Mouse (Mus musculus) gastrocnemius, postnatal 25 days (tissue): ENCODE measurements around the gene Pole2. TPM values are rescaled to one million over a fixed set of nuclear protein-coding genes. Genes with fewer than 3 reads are reported as not detected.

Experiments used
- DNase-seq: peaks from one replicate; pipeline ENCODE4 v3.0.0; 2022
- total RNA-seq, 2 experiments: library from RNA; stranded (reverse); gene quantifications; 1 replicate in 1 of 2; 2 replicates in 1 of 2; pipeline ENCODE4 v1.2.3; 2021

Pole2 gene
- total RNA-seq, 2 experiments from 2014 or later = 0.38 to 0.72 TPM

- DNase-seq = no peak
These were observed 17.7 kb downstream of the Pole2 start for GRCm38 (mm10) chr12:69210056-69210979.

GRCm38 (mm10) chr12:69208520-69208919 is 19.5 kb downstream of the Pole2 start:
- DNase-seq = no peak

- no peak for DNase-seq
These were observed 20.1 kb downstream of the Pole2 start for GRCm38 (mm10) chr12:69207926-69208325.

GRCm38 (mm10) chr12:69207396-69207795 is 20.6 kb downstream of the Pole2 start:
- DNase-seq = no peak

- DNase-seq = no peak
These were observed 23.8 kb downstream of the Pole2 start, which contains the start of gene Gm49384 for GRCm38 (mm10) chr12:69204052-69204833. Gm49384 (minus strand) TSS chr12:69204267.

GRCm38 (mm10) chr12:69198985-69199384 is 29.0 kb downstream of the Pole2 start:
- no peak for DNase-seq

GRCm38 (mm10) chr12:69198164-69198535 is 29.8 kb downstream of the Pole2 start, which contains the start of gene Dnaaf2:
Dnaaf2 (minus strand) TSS chr12:69198429.
- no peak for DNase-seq

GRCm38 (mm10) chr12:69197378-69198163 is 30.4 kb downstream of the Pole2 start:
- peak; percentile 36 for DNase-seq

- peak; percentile 50 for DNase-seq
These were observed 31.3 kb downstream of the Pole2 start, which contains the start of gene Gm49383 for GRCm38 (mm10) chr12:69196444-69197377. Gm49383 (minus strand) TSS chr12:69197104.

- DNase-seq = no peak
These were observed 35.4 kb downstream of the Pole2 start for GRCm38 (mm10) chr12:69192637-69193036.

GRCm38 (mm10) chr12:69191396-69191795 is 36.6 kb downstream of the Pole2 start:
- DNase-seq = no peak

GRCm38 (mm10) chr12:69190522-69190921 is 37.5 kb downstream of the Pole2 start:
- no peak for DNase-seq

GRCm38 (mm10) chr12:69190074-69190473 is 37.9 kb downstream of the Pole2 start:
- DNase-seq = no peak

- DNase-seq = no peak
These were observed 41.1 kb downstream of the Pole2 start for GRCm38 (mm10) chr12:69186811-69187471.

- no peak for DNase-seq
These were observed 42.6 kb downstream of the Pole2 start for GRCm38 (mm10) chr12:69185371-69185770.

GRCm38 (mm10) chr12:69184342-69185295 is 43.4 kb downstream of the Pole2 start:
- DNase-seq = peak; percentile 62

GRCm38 (mm10) chr12:69183583-69184308 is 44.2 kb downstream of the Pole2 start, which contains the start of the genes Rpl36al and Mgat2:
Rpl36al (minus strand) TSS chr12:69184083.
Mgat2 (plus strand) TSS chr12:69184157.
- DNase-seq = peak; percentile 98

GRCm38 (mm10) chr12:69181800-69182199 is 46.2 kb downstream of the Pole2 start:
- DNase-seq = no peak
